In genomic region chr11:52085857-52086203, GRCm38 (mm10) we compare ENCODE assay signal across 13 mouse cellular contexts. TPM values are rescaled to one million over a fixed set of nuclear protein-coding genes. Genes with fewer than 3 reads are reported as not detected.
A peak's percentile ranks its signal among the peaks of the same experiment; 100 is the strongest.
DNase-seq lines count a peak whose midpoint lies in the region; ATAC-seq and TF ChIP-seq lines count a peak whose summit lies in the region.
"Had no signal": no experiment of that assay in that cellular context is flagged by ENCODE, and none has a peak within 500 bp of the region (broad histone marks: within the 10 kb centered on the region; RNA-seq: fewer than 3 reads in every experiment).

No protein-coding gene starts in this region.

- TF ChIP-seq CTCF in intestine, postnatal 0 days (IDR thresholded peaks at IDR 0.05; ENCODE audit: low read depth) = no peak
- TF ChIP-seq CTCF in forebrain, postnatal 0 days (IDR thresholded peaks at IDR 0.05; ENCODE audit: low read depth) = no peak

- no peak overlapping the region for H3K9ac ChIP-seq in forebrain, embryonic 13.5 days
- no peak overlapping the region for H3K9ac ChIP-seq in forebrain, embryonic 11.5 days (ENCODE audit: low read length)
- H3K9ac ChIP-seq in intestine, embryonic 15.5 days = no peak overlapping the region
- no peak overlapping the region for H3K9ac ChIP-seq in intestine, postnatal 0 days (ENCODE audit: low read depth, low read length)
- peak overlapping the region; percentile 42 for H3K9ac ChIP-seq in forebrain, postnatal 0 days
- no peak overlapping the region for H3K9ac ChIP-seq in neural tube, embryonic 14.5 days (replicated peaks; ENCODE audit: low read depth, low read length)

- intact Hi-C loops in gastrocnemius, postnatal 36 days (cut with DNase I) = loop anchor here (5.0 kb wide), 1 partner anchor 64 kb away; no protein-coding TSS in a partner anchor

- no peak overlapping the region for H3K4me2 ChIP-seq in forebrain, embryonic 13.5 days
- no peak overlapping the region for H3K4me2 ChIP-seq in forebrain, embryonic 11.5 days (ENCODE audit: low read depth, low read length, severe bottlenecking)
- peak overlapping the region; percentile 17; the same call in 1 of the 2 replicates for H3K4me2 ChIP-seq in intestine, embryonic 15.5 days (replicated peaks)
- H3K4me2 ChIP-seq in intestine, postnatal 0 days (replicated peaks; ENCODE audit: low read depth) = no peak overlapping the region
- peak overlapping the region; percentile 37 for H3K4me2 ChIP-seq in forebrain, postnatal 0 days (ENCODE audit: low read depth)
- H3K4me2 ChIP-seq in neural tube, embryonic 14.5 days (ENCODE audit: low read depth, low read length) = 0 out of 2 replicates have a peak overlapping the region, but pooled peaks have one; percentile 8

- H3K4me1 ChIP-seq in forebrain, embryonic 13.5 days = peaks cover 18% of the 10 kb centered on the region
- H3K4me1 ChIP-seq in forebrain, embryonic 11.5 days (replicated peaks; ENCODE audit: control insufficient read depth, insufficient read depth, low read length) = no peaks in the 10 kb centered on the region
- H3K4me1 ChIP-seq in intestine, embryonic 15.5 days (replicated peaks) = peaks cover 7% of the 10 kb centered on the region; the same call in 1 of the 2 replicates
- no peaks in the 10 kb centered on the region for H3K4me1 ChIP-seq in intestine, postnatal 0 days (replicated peaks; ENCODE audit: control insufficient read depth, insufficient read depth, low read length)
- peaks cover 19% of the 10 kb centered on the region for H3K4me1 ChIP-seq in forebrain, postnatal 0 days (ENCODE audit: insufficient read depth)
- H3K4me1 ChIP-seq in neural tube, embryonic 14.5 days (ENCODE audit: control insufficient read depth, insufficient read depth, low read length) = no peaks in the 10 kb centered on the region

- peak; percentile 70 for ATAC-seq in forebrain, embryonic 13.5 days
- no peak for ATAC-seq in forebrain, embryonic 11.5 days (replicated peaks; ENCODE audit: low FRiP score)
- no peak for ATAC-seq in intestine, embryonic 15.5 days
- ATAC-seq in intestine, postnatal 0 days = no peak
- peak; percentile 60 for ATAC-seq in forebrain, postnatal 0 days
- ATAC-seq in neural tube, embryonic 14.5 days (ENCODE audit: low read depth) = peak; percentile 54; the same call in 1 of the 2 replicates

- H3K4me3 ChIP-seq in forebrain, embryonic 13.5 days = no peak overlapping the region
- no peak overlapping the region for H3K4me3 ChIP-seq in forebrain, embryonic 11.5 days (ENCODE audit: low read depth, low read length)
- H3K4me3 ChIP-seq in intestine, embryonic 15.5 days (replicated peaks) = no peak overlapping the region
- H3K4me3 ChIP-seq in intestine, postnatal 0 days (ENCODE audit: low read depth, low read length) = no peak overlapping the region
- H3K4me3 ChIP-seq in forebrain, postnatal 0 days (ENCODE audit: low read depth, low read length) = no peak overlapping the region
- H3K4me3 ChIP-seq in neural tube, embryonic 14.5 days (ENCODE audit: low read depth, low read length) = no peak overlapping the region

- H3K27me3 ChIP-seq in forebrain, embryonic 13.5 days = no peaks in the 10 kb centered on the region
- H3K27me3 ChIP-seq in forebrain, embryonic 11.5 days (ENCODE audit: control insufficient read depth, insufficient read depth, low read length) = no peaks in the 10 kb centered on the region
- no peaks in the 10 kb centered on the region for H3K27me3 ChIP-seq in intestine, embryonic 15.5 days (replicated peaks)
- no peaks in the 10 kb centered on the region for H3K27me3 ChIP-seq in intestine, postnatal 0 days (replicated peaks; ENCODE audit: control insufficient read depth, insufficient read depth, low read length)
- no peaks in the 10 kb centered on the region for H3K27me3 ChIP-seq in forebrain, postnatal 0 days (ENCODE audit: insufficient read depth, low read length)
- H3K27me3 ChIP-seq in neural tube, embryonic 14.5 days (ENCODE audit: control insufficient read depth, insufficient read depth, low read length) = no peaks in the 10 kb centered on the region

- H3K36me3 ChIP-seq in forebrain, embryonic 13.5 days (ENCODE audit: poor library complexity, severe bottlenecking) = no peaks in the 10 kb centered on the region
- no peaks in the 10 kb centered on the region for H3K36me3 ChIP-seq in forebrain, embryonic 11.5 days (ENCODE audit: control insufficient read depth, insufficient read depth, low read length)
- H3K36me3 ChIP-seq in intestine, embryonic 15.5 days = no peaks in the 10 kb centered on the region
- H3K36me3 ChIP-seq in intestine, postnatal 0 days (ENCODE audit: control insufficient read depth, insufficient read depth) = no peaks in the 10 kb centered on the region
- no peaks in the 10 kb centered on the region for H3K36me3 ChIP-seq in forebrain, postnatal 0 days (ENCODE audit: insufficient read depth)
- no peaks in the 10 kb centered on the region for H3K36me3 ChIP-seq in neural tube, embryonic 14.5 days (ENCODE audit: control insufficient read depth, insufficient read depth, low read length)

- peak overlapping the region; percentile 75 for H3K27ac ChIP-seq in forebrain, embryonic 13.5 days
- H3K27ac ChIP-seq in forebrain, embryonic 11.5 days (ENCODE audit: low read depth, low read length) = no peak overlapping the region
- H3K27ac ChIP-seq in intestine, embryonic 15.5 days = no peak overlapping the region
- H3K27ac ChIP-seq in intestine, postnatal 0 days (ENCODE audit: low read depth, low read length) = no peak overlapping the region
- H3K27ac ChIP-seq in forebrain, postnatal 0 days (ENCODE audit: low read depth, low read length) = peak overlapping the region; percentile 95
- peak overlapping the region; percentile 74 for H3K27ac ChIP-seq in neural tube, embryonic 14.5 days (ENCODE audit: low read depth, low read length)
- H3K27ac ChIP-seq: macrophage had no signal

- WGBS in forebrain, embryonic 13.5 days = 63% methylated on average over 4 of the region's 4 CpGs
- WGBS in forebrain, embryonic 11.5 days = 78% methylated on average over 4 of the region's 4 CpGs
- WGBS in intestine, embryonic 15.5 days = 44% methylated on average over 4 of the region's 4 CpGs
- WGBS in intestine, postnatal 0 days = 43% methylated on average over 4 of the region's 4 CpGs
- 28% methylated on average over 4 of the region's 4 CpGs for WGBS in forebrain, postnatal 0 days
- WGBS in neural tube, embryonic 14.5 days = 48% methylated on average over 4 of the region's 4 CpGs

- no peak for DNase-seq in forebrain, embryonic 11.5 days (ENCODE audit: low spot score)
- DNase-seq in forebrain, postnatal 0 days = no peak
- no peak for DNase-seq in gastrocnemius, postnatal 36 days
- DNase-seq in kidney, postnatal 14 days = no peak
- DNase-seq: adrenal gland, postnatal 14 days; cerebellum, adult 18-20 months; liver had no signal

- no peaks in the 10 kb centered on the region for H3K9me3 ChIP-seq in forebrain, embryonic 13.5 days (replicated peaks)
- no peaks in the 10 kb centered on the region for H3K9me3 ChIP-seq in forebrain, embryonic 11.5 days (ENCODE audit: control insufficient read depth, low read length)
- no peaks in the 10 kb centered on the region for H3K9me3 ChIP-seq in intestine, embryonic 15.5 days
- H3K9me3 ChIP-seq in intestine, postnatal 0 days (ENCODE audit: control insufficient read depth) = no peaks in the 10 kb centered on the region
- H3K9me3 ChIP-seq in forebrain, postnatal 0 days (ENCODE audit: low read length) = no peaks in the 10 kb centered on the region
- no peaks in the 10 kb centered on the region for H3K9me3 ChIP-seq in neural tube, embryonic 14.5 days (ENCODE audit: control insufficient read depth, low read length)

RNA-seq across cellular contexts. Expression of gene Ppp2ca, which starts 12.7 kb away (rescaled TPM):
- 108 and 112 TPM in 2 replicates for polyA plus RNA-seq in forebrain, embryonic 13.5 days (2015; fragmentation: Nextera tagmentation; extraction: Ambion mirVana)
- polyA plus RNA-seq in forebrain, embryonic 11.5 days (2014; fragmentation: Nextera tagmentation; extraction: Ambion mirVana) = 122 and 128 TPM in 2 replicates
- polyA plus RNA-seq in intestine, embryonic 15.5 days (2015; fragmentation: Nextera tagmentation; extraction: Ambion mirVana) = 64.8 and 69.3 TPM in 2 replicates
- polyA plus RNA-seq in intestine, postnatal 0 days (2015; fragmentation: Nextera tagmentation; extraction: Ambion mirVana) = 44.9 and 47.9 TPM in 2 replicates
- 141 and 143 TPM in 2 replicates for total RNA-seq in forebrain, postnatal 0 days (2014; rRNA removed)
- 105 and 112 TPM in 2 replicates for polyA plus RNA-seq in forebrain, postnatal 0 days (2015; fragmentation: Nextera tagmentation; extraction: Ambion mirVana)
- 167 and 175 TPM in 2 replicates for polyA plus RNA-seq in neural tube, embryonic 14.5 days (2014; fragmentation: Nextera tagmentation; extraction: Ambion mirVana)
- total RNA-seq in gastrocnemius, postnatal 36 days (2021) = 10 to 100 TPM; 37.0 to 44.3 TPM

RNA-seq across cellular contexts. Expression of gene Olfr1373, which starts 59.5 kb away (rescaled TPM):
- polyA plus RNA-seq in forebrain, embryonic 13.5 days (2015; fragmentation: Nextera tagmentation; extraction: Ambion mirVana) = not detected in 2 replicates
- polyA plus RNA-seq in forebrain, embryonic 11.5 days (2014; fragmentation: Nextera tagmentation; extraction: Ambion mirVana) = not detected in 2 replicates
- not detected in 2 replicates for polyA plus RNA-seq in intestine, embryonic 15.5 days (2015; fragmentation: Nextera tagmentation; extraction: Ambion mirVana)
- polyA plus RNA-seq in intestine, postnatal 0 days (2015; fragmentation: Nextera tagmentation; extraction: Ambion mirVana) = not detected in 2 replicates
- not detected in 2 replicates for total RNA-seq in forebrain, postnatal 0 days (2014; rRNA removed)
- polyA plus RNA-seq in forebrain, postnatal 0 days (2015; fragmentation: Nextera tagmentation; extraction: Ambion mirVana) = not detected in 2 replicates
- polyA plus RNA-seq in neural tube, embryonic 14.5 days (2014; fragmentation: Nextera tagmentation; extraction: Ambion mirVana) = not detected in 2 replicates
- total RNA-seq in gastrocnemius, postnatal 36 days (2021) = not detected
- total RNA-seq: adrenal gland, postnatal 14 days; granulocyte monocyte progenitor cell, adult 5-6 weeks had no signal
- polyA plus RNA-seq: macrophage had no signal

Comparison
In these comparisons a context has a peak if more than half of its experiments do, and no peak if none do; other contexts are left out.
1. ATAC-seq: peak in forebrain, embryonic 13.5 days (single experiment), forebrain, postnatal 0 days (single experiment) and neural tube, embryonic 14.5 days (single experiment); none in forebrain, embryonic 11.5 days (single experiment), intestine, embryonic 15.5 days (single experiment) and intestine, postnatal 0 days (single experiment).
2. H3K27ac ChIP-seq: peak in forebrain, embryonic 13.5 days (single experiment), forebrain, postnatal 0 days (single experiment) and neural tube, embryonic 14.5 days (single experiment); none in forebrain, embryonic 11.5 days (single experiment), intestine, embryonic 15.5 days (single experiment) and intestine, postnatal 0 days (single experiment).
3. H3K4me2 ChIP-seq: peak in intestine, embryonic 15.5 days (single experiment), forebrain, postnatal 0 days (single experiment) and neural tube, embryonic 14.5 days (single experiment); none in forebrain, embryonic 13.5 days (single experiment), forebrain, embryonic 11.5 days (single experiment) and intestine, postnatal 0 days (single experiment).